Comparison of ENCODE assay signal across 17 mouse cellular contexts in genomic region chr3:145701945-145702344, GRCm38 (mm10). TPM values are rescaled to one million over a fixed set of nuclear protein-coding genes. Genes with fewer than 3 reads are reported as not detected.
DNase-seq lines count a peak whose midpoint lies in the region; ATAC-seq lines count a peak whose summit lies in the region.
"Had no signal": no experiment of that assay in that cellular context is flagged by ENCODE, and none has a peak within 500 bp of the region (broad histone marks: within the 10 kb centered on the region; RNA-seq: fewer than 3 reads in every experiment).

No protein-coding gene starts in this region.

- H3K9me3 ChIP-seq in liver, embryonic 11.5 days (ENCODE audit: control insufficient read depth, low read length) = no peaks in the 10 kb centered on the region
- no peaks in the 10 kb centered on the region for H3K9me3 ChIP-seq in limb, embryonic 13.5 days
- no peaks in the 10 kb centered on the region for H3K9me3 ChIP-seq in midbrain, embryonic 16.5 days (replicated peaks; ENCODE audit: control insufficient read depth, low read length, poor library complexity, severe bottlenecking)
- H3K9me3 ChIP-seq: forebrain, embryonic 12.5 days; hindbrain, embryonic 15.5 days; kidney, embryonic 15.5 days; stomach, embryonic 15.5 days had no signal

- no peak overlapping the region for H3K9ac ChIP-seq in liver, embryonic 11.5 days (ENCODE audit: low read depth, low read length)
- no peak overlapping the region for H3K9ac ChIP-seq in limb, embryonic 13.5 days
- H3K9ac ChIP-seq in midbrain, embryonic 16.5 days (ENCODE audit: low read depth, low read length) = no peak overlapping the region
- H3K9ac ChIP-seq: forebrain, embryonic 12.5 days; hindbrain, embryonic 15.5 days; kidney, embryonic 15.5 days; stomach, embryonic 15.5 days had no signal

- ATAC-seq in liver, embryonic 11.5 days (replicated peaks; ENCODE audit: low FRiP score) = no peak; the same call in 1 of the 2 replicates
- ATAC-seq in limb, embryonic 13.5 days (ENCODE audit: low FRiP score, low read depth) = no peak
- ATAC-seq in midbrain, embryonic 16.5 days = peak; percentile 67; the same call in 1 of the 2 replicates

- H3K4me2 ChIP-seq in liver, embryonic 11.5 days = no peak overlapping the region
- H3K4me2 ChIP-seq in limb, embryonic 13.5 days (replicated peaks) = no peak overlapping the region
- no peak overlapping the region for H3K4me2 ChIP-seq in midbrain, embryonic 16.5 days (ENCODE audit: low read length)
- H3K4me2 ChIP-seq: forebrain, embryonic 12.5 days; hindbrain, embryonic 15.5 days; kidney, embryonic 15.5 days; stomach, embryonic 15.5 days had no signal

- DNase-seq in liver (peak; percentile 30), NIH3T3 (ENCODE audit: low read depth) (peak; percentile 44)
- DNase-seq in liver, embryonic 11.5 days (ENCODE audit: low spot score) = no peak
- no peak for DNase-seq in layer of hippocampus, postnatal 14 days (ENCODE audit: low spot score in 2 of 2)
- DNase-seq in spleen, adult 12 weeks (ENCODE audit: low spot score) = no peak
- DNase-seq: cerebellum, adult 9-10 months; gastrocnemius, postnatal 36 days; left cerebral cortex, postnatal 4 days; lung, postnatal 36 days; right cerebral cortex, postnatal 4 days had no signal

- no peak overlapping the region for H3K4me3 ChIP-seq in liver, embryonic 11.5 days (ENCODE audit: low read depth, low read length)
- no peak overlapping the region for H3K4me3 ChIP-seq in limb, embryonic 13.5 days
- H3K4me3 ChIP-seq in midbrain, embryonic 16.5 days (ENCODE audit: low read depth, low read length) = no peak overlapping the region
- H3K4me3 ChIP-seq: forebrain, embryonic 12.5 days; hindbrain, embryonic 15.5 days; kidney, embryonic 15.5 days; myocyte; stomach, embryonic 15.5 days had no signal

- 67% methylated on average over 6 of the region's 6 CpGs for WGBS in liver, embryonic 11.5 days
- 75% methylated on average over 6 of the region's 6 CpGs for WGBS in limb, embryonic 13.5 days
- WGBS in midbrain, embryonic 16.5 days = 85% methylated on average over 6 of the region's 6 CpGs

- no peaks in the 10 kb centered on the region for H3K36me3 ChIP-seq in liver, embryonic 11.5 days (ENCODE audit: control insufficient read depth, insufficient read depth, low read length)
- H3K36me3 ChIP-seq in limb, embryonic 13.5 days = no peaks in the 10 kb centered on the region
- no peaks in the 10 kb centered on the region for H3K36me3 ChIP-seq in midbrain, embryonic 16.5 days (ENCODE audit: control insufficient read depth, insufficient read depth, low read length)
- H3K36me3 ChIP-seq: forebrain, embryonic 12.5 days; hindbrain, embryonic 15.5 days; kidney, embryonic 15.5 days; stomach, embryonic 15.5 days had no signal

- no peak overlapping the region for H3K27ac ChIP-seq in liver, embryonic 11.5 days (ENCODE audit: low read depth, low read length)
- peak overlapping the region; percentile 74; the same call in 1 of the 2 replicates for H3K27ac ChIP-seq in limb, embryonic 13.5 days
- no peak overlapping the region for H3K27ac ChIP-seq in midbrain, embryonic 16.5 days (ENCODE audit: low read length)
- H3K27ac ChIP-seq: forebrain, embryonic 12.5 days; hindbrain, embryonic 15.5 days; stomach, embryonic 15.5 days had no signal

- H3K27me3 ChIP-seq in liver, embryonic 11.5 days (replicated peaks; ENCODE audit: control insufficient read depth, insufficient read depth, low read length) = no peaks in the 10 kb centered on the region
- H3K27me3 ChIP-seq in limb, embryonic 13.5 days = no peaks in the 10 kb centered on the region
- H3K27me3 ChIP-seq in midbrain, embryonic 16.5 days (ENCODE audit: control insufficient read depth, insufficient read depth, low read depth, low read length) = no peaks in the 10 kb centered on the region
- H3K27me3 ChIP-seq: forebrain, embryonic 12.5 days; hindbrain, embryonic 15.5 days; kidney, embryonic 15.5 days; stomach, embryonic 15.5 days had no signal

- H3K4me1 ChIP-seq in liver, embryonic 11.5 days (replicated peaks; ENCODE audit: control insufficient read depth, insufficient read depth, low read length) = peaks cover 5% of the 10 kb centered on the region; the same call in 1 of the 2 replicates
- peaks cover 33% of the 10 kb centered on the region for H3K4me1 ChIP-seq in limb, embryonic 13.5 days
- H3K4me1 ChIP-seq in midbrain, embryonic 16.5 days (ENCODE audit: control insufficient read depth, insufficient read depth, low read length) = no peaks in the 10 kb centered on the region
- H3K4me1 ChIP-seq: hindbrain, embryonic 15.5 days had no signal

RNA-seq across cellular contexts. Expression of gene Ccn1, which starts 52.2 kb away (rescaled TPM):
- 14.2 and 16.4 TPM in 2 replicates for polyA plus RNA-seq in liver, embryonic 11.5 days (2014; fragmentation: Nextera tagmentation; extraction: Ambion mirVana)
- polyA plus RNA-seq in limb, embryonic 13.5 days (2015; fragmentation: Nextera tagmentation; extraction: Ambion mirVana) = 102 and 104 TPM in 2 replicates
- 7.2 and 7.9 TPM in 2 replicates for polyA plus RNA-seq in midbrain, embryonic 16.5 days (2015; fragmentation: Nextera tagmentation; extraction: Ambion mirVana)
- 1 to 10 TPM; 7.8 TPM for total RNA-seq in layer of hippocampus, postnatal 14 days (2021)

RNA-seq across cellular contexts. Expression of gene Ddah1, which starts 56.5 kb away (rescaled TPM):
- 47.3 and 50.2 TPM in 2 replicates for polyA plus RNA-seq in liver, embryonic 11.5 days (2014; fragmentation: Nextera tagmentation; extraction: Ambion mirVana)
- 49.7 and 55.7 TPM in 2 replicates for polyA plus RNA-seq in limb, embryonic 13.5 days (2015; fragmentation: Nextera tagmentation; extraction: Ambion mirVana)
- 151 and 166 TPM in 2 replicates for polyA plus RNA-seq in midbrain, embryonic 16.5 days (2015; fragmentation: Nextera tagmentation; extraction: Ambion mirVana)
- total RNA-seq in layer of hippocampus, postnatal 14 days (2021) = 10 to 100 TPM; 62.6 to 72.2 TPM

Comparison
In these comparisons a context has a peak if more than half of its experiments do, and no peak if none do; other contexts are left out.
1. DNase-seq: peak in liver (single experiment) and NIH3T3 (single experiment); none in liver, embryonic 11.5 days (single experiment), layer of hippocampus, postnatal 14 days (0 of 2) and spleen, adult 12 weeks (single experiment).